Mouse (Mus musculus) midbrain, embryonic 16.5 days (tissue): ENCODE data around the gene Pnkp. TPM values are rescaled to one million over a fixed set of nuclear protein-coding genes. Genes with fewer than 3 reads are reported as not detected.
A peak's percentile ranks its signal among the peaks of the same experiment; 100 is the strongest.
"Not testable (repeated sequence)": the region's sequence is repeated elsewhere in the genome, so short reads cannot be mapped to it uniquely, and the experiment has no call there.

Experiments used
- ATAC-seq: fragments of 200-750 bp; cut with Nextera tagmentation; 2 replicates; pipeline ENCODE4 v1.8.0; 2017; ENCODE audit warnings: moderate TSS enrichment
- H3K27ac ChIP-seq: fragments of 300-500 bp; sonication (generic); 2 replicates; pipeline ENCODE4 v1.5.1; 2014; ENCODE audit warnings: mild to moderate bottlenecking, low read length, mixed read lengths
- H3K27me3 ChIP-seq: fragments of 300-500 bp; sonication (generic); 2 replicates; pipeline ENCODE4 v1.6.1; 2014; ENCODE audit warnings: low read depth, low read length, mixed read lengths; ENCODE audit not compliant: control insufficient read depth, insufficient read depth
- H3K36me3 ChIP-seq: fragments of 300-500 bp; sonication (generic); 2 replicates; pipeline ENCODE4 v1.6.1; 2014; ENCODE audit warnings: mild to moderate bottlenecking, low read length, moderate library complexity, mixed read lengths; ENCODE audit not compliant: control insufficient read depth, insufficient read depth
- H3K4me1 ChIP-seq: fragments of 300-500 bp; sonication (generic); 2 replicates; pipeline ENCODE4 v1.6.1; 2014; ENCODE audit warnings: mild to moderate bottlenecking, low read length, mixed read lengths; ENCODE audit not compliant: control insufficient read depth, insufficient read depth
- H3K4me2 ChIP-seq: fragments of 300-500 bp; sonication (generic); 2 replicates; pipeline ENCODE4 v1.6.1; 2014; ENCODE audit warnings: mild to moderate bottlenecking, low read length, mixed read lengths
- H3K4me3 ChIP-seq: fragments of 300-500 bp; sonication (generic); 2 replicates; pipeline ENCODE4 v1.5.1; 2014; ENCODE audit warnings: low read depth, mild to moderate bottlenecking, low read length, moderate library complexity, mixed read lengths
- H3K9ac ChIP-seq: fragments of 300-500 bp; sonication (generic); 2 replicates; pipeline ENCODE4 v1.6.1; 2014; ENCODE audit warnings: low read depth, low read length, mixed read lengths
- H3K9me3 ChIP-seq: fragments of 300-500 bp; sonication (generic); replicated peaks from 2 replicates; pipeline ENCODE4 v1.6.1; 2014; ENCODE audit warnings: mild to moderate bottlenecking, low read length, mixed read lengths; ENCODE audit not compliant: control insufficient read depth, poor library complexity, severe bottlenecking
- WGBS: fragments of 180-500 bp; shearing (Covaris S2); extraction: QIAGEN DNeasy Blood & Tissue Kit; methylation state at CpG from one replicate; pipeline ENCODE4 v1.1.7; 2014; 5-methylcytosine and 5-hydroxymethylcytosine counted together
- polyA plus RNA-seq: library from polyadenylated mRNA; unstranded; fragments of >200 nt; fragmentation: Nextera tagmentation; extraction: Ambion mirVana; gene quantifications from 2 replicates; pipeline ENCODE4 v1.2.1, GENCODE M21; 2015

Pnkp gene
- polyA plus RNA-seq, 1 experiment from 2014 or later, result 30.4 TPM

- H3K27ac ChIP-seq, result peak overlapping the region; percentile 100
- ATAC-seq, result peak; percentile 26
- H3K4me3 ChIP-seq, result peak overlapping the region; percentile 76
- H3K36me3 ChIP-seq, result peaks cover 15% of the 10 kb centered on the region
- WGBS, result 0% methylated on average over 73 of the region's 108 CpGs
- H3K4me2 ChIP-seq, result peak overlapping the region; percentile 97
- H3K4me1 ChIP-seq, result peaks cover 44% of the 10 kb centered on the region
- no peaks in the 10 kb centered on the region for H3K27me3 ChIP-seq
- H3K9ac ChIP-seq, result peak overlapping the region; percentile 93
- H3K9me3 ChIP-seq, result no peaks in the 10 kb centered on the region
These were observed 12.2 kb downstream of the Pnkp start for GRCm38 (mm10) chr7:44868919-44869696.

DNA sequence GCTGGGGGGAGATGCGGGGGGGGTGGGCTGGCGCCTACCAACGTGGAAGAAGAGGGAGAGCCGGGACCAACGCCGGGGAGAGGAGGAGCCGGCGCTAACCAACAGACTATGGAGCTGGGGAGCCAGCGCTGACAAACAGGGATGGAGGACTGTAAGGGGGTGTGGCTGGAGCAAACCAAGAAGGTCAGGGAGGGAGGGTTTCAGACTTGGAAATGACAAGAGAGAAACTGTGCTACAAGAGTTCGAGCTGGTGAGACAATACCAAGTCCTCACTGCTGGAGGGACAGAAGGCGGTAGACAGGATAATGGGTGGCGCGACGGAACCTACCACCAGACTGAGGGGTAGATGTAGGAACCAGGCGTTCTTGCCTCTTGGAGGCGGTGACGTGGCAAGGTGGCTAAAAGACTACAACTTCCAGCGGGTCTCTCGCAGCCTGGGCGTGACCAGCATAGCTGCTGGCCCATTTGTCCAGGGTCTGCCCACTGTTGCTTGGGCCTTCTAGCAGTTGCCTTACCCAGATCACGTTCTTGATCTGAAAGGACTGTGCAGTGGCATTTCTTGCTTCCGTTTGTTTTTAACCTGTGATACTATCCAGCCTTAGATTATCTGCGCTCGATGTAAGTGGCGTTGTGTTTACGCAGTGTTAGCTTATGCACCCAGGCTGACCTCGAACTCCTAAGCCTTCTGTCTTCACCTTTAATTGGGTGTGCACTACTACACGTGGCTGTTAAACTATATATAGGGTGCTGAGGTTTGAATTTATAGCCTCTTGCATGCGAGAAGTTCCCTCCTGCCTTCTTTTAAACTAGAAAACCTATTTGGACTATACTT lies 13.0 kb downstream of the Pnkp start, which contains the start of gene Ptov1:
Gene Ptov1, minus strand, starts transcription at position 92 of the 832 bp plus-strand sequence.
- Histone ChIP-seq H3K4me3 (peak within 1 kb of the TSS; percentile 76), H3K9ac (peak within 1 kb of the TSS; percentile 93), H3K27me3 (no peaks in the 10 kb centered on the region), H3K4me2 (peak within 1 kb of the TSS; percentile 97), H3K36me3 (peaks cover 8% of the 10 kb centered on the region; the same call in 1 of the 2 replicates), H3K27ac (peak within 1 kb of the TSS; percentile 100), H3K9me3 (no peaks in the 10 kb centered on the region), H3K4me1 (peaks cover 42% of the 10 kb centered on the region)
- 10% methylated on average over 29 of the region's 29 CpGs for WGBS
- peak; percentile 96 for ATAC-seq

- H3K9ac ChIP-seq, result peak overlapping the region; percentile 37
- no peaks in the 10 kb centered on the region for H3K27me3 ChIP-seq
- WGBS, result 85% methylated on average over 6 of the region's 6 CpGs
- peaks cover 2% of the 10 kb centered on the region; the same call in 1 of the 2 replicates for H3K36me3 ChIP-seq
- no peaks in the 10 kb centered on the region for H3K9me3 ChIP-seq
- peak overlapping the region; percentile 76; the same call in 1 of the 2 replicates for H3K4me3 ChIP-seq
- no peak for ATAC-seq
- peak overlapping the region; percentile 100 for H3K27ac ChIP-seq
- peaks cover 35% of the 10 kb centered on the region for H3K4me1 ChIP-seq
- H3K4me2 ChIP-seq, result peak overlapping the region; percentile 97
These were observed 13.7 kb downstream of the Pnkp start for GRCm38 (mm10) chr7:44870614-44871013.

DNA sequence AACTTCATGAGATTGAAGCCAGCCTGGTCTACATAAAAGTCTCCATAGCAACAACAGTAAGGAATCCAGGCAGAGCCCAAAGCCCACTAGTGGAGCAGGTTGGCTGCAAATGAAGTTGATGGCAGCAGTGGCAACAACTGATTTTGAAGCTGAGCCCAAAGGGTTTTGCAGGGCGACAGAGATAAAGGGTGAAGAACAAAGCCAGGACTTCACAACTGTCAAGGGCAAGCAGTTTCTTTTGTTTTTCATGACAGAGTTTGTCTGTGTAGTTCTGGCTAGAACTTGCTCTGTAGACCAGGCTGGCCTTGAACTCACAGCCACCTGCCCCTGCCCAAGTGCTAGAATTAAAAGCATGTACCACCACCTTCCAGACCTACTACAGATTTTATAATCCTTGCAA lies 14.2 kb downstream of the Pnkp start:
- H3K27ac ChIP-seq, result no peak overlapping the region
- H3K4me1 ChIP-seq, result peaks cover 29% of the 10 kb centered on the region
- H3K36me3 ChIP-seq, result no peaks in the 10 kb centered on the region
- H3K9me3 ChIP-seq, result no peaks in the 10 kb centered on the region
- WGBS, result 28% methylated on average over 1 of the region's 1 CpGs
- no peaks in the 10 kb centered on the region for H3K27me3 ChIP-seq
- no peak overlapping the region for H3K9ac ChIP-seq
- H3K4me3 ChIP-seq, result no peak overlapping the region
- no peak for ATAC-seq
- no peak overlapping the region for H3K4me2 ChIP-seq

DNA sequence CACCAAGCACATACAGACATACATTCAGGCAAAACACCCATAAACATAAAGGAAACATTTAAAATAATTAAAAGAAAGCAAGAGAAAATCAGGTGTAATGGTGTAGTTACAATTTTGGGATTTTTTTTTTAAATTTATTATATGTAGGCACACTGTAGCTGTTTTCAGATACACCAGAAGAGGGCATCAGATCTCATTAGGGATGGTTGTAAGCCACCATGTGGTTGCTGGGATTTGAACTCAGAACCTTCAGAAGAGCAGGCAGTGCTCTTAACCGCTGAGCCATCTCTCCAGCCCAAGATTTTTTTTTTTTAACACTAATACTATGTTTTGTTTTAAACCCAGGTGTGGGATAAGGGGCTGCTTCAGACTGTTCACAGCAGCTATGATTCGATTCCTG lies 14.8 kb downstream of the Pnkp start:
- H3K4me2 ChIP-seq, H3K9me3 ChIP-seq, H3K27me3 ChIP-seq, ATAC-seq, H3K36me3 ChIP-seq, H3K27ac ChIP-seq, H3K9ac ChIP-seq, H3K4me3 ChIP-seq: not testable (repeated sequence)
- WGBS, result 88% methylated on average over 2 of the region's 2 CpGs
- peaks cover 23% of the 10 kb centered on the region for H3K4me1 ChIP-seq

- Histone ChIP-seq H3K27me3 (no peaks in the 10 kb centered on the region), H3K9me3 (no peaks in the 10 kb centered on the region), H3K36me3 (peaks cover 49% of the 10 kb centered on the region), H3K27ac (no peak overlapping the region), H3K4me1 (no peaks in the 10 kb centered on the region), H3K9ac (no peak overlapping the region), H3K4me2 (no peak overlapping the region), H3K4me3 (no peak overlapping the region)
- 89% methylated on average over 14 of the region's 14 CpGs for WGBS
- ATAC-seq, result no peak
These were observed 20.9 kb downstream of the Pnkp start for GRCm38 (mm10) chr7:44877833-44878232.

- 89% methylated on average over 3 of the region's 3 CpGs for WGBS
- H3K4me1 ChIP-seq, result no peaks in the 10 kb centered on the region
- H3K27ac ChIP-seq, result no peak overlapping the region
- no peak overlapping the region for H3K4me2 ChIP-seq
- peaks cover 61% of the 10 kb centered on the region for H3K36me3 ChIP-seq
- no peaks in the 10 kb centered on the region for H3K9me3 ChIP-seq
- H3K27me3 ChIP-seq, result no peaks in the 10 kb centered on the region
- no peak for ATAC-seq
- no peak overlapping the region for H3K9ac ChIP-seq
- H3K4me3 ChIP-seq, result no peak overlapping the region
These were observed 26.1 kb downstream of the Pnkp start for GRCm38 (mm10) chr7:44883036-44883435.

DNA sequence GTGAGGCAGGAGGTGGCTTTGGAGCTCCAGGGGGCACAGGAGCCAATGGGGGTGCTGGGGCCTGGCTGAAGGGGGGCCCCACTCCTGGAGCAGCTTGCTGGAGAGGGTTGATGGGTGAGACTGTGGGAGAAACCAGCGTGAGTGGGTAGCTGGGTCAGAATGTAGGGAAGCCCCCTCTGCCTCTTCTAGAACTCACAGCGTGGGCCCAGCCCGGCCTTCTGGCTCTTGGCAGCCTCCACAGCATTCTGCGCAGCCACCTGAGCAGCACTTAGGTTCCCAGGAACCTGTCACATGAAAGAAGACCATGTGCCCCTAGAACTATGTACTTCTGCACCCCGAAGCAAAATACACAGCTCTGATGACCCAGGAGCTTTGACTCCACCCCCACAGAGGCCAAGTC lies 27.7 kb downstream of the Pnkp start:
- H3K27me3 ChIP-seq, result no peaks in the 10 kb centered on the region
- 97% methylated on average over 5 of the region's 5 CpGs for WGBS
- no peak for ATAC-seq
- H3K27ac ChIP-seq, result no peak overlapping the region
- no peaks in the 10 kb centered on the region for H3K9me3 ChIP-seq
- peaks cover 2% of the 10 kb centered on the region; the same call in 1 of the 2 replicates for H3K4me1 ChIP-seq
- H3K4me2 ChIP-seq, result no peak overlapping the region
- no peak overlapping the region for H3K4me3 ChIP-seq
- peaks cover 50% of the 10 kb centered on the region for H3K36me3 ChIP-seq
- no peak overlapping the region for H3K9ac ChIP-seq

GRCm38 (mm10) chr7:44886964-44887363 lies 30.0 kb downstream of the Pnkp start:
- Histone ChIP-seq H3K27ac (no peak overlapping the region), H3K4me3 (no peak overlapping the region), H3K9ac (no peak overlapping the region), H3K36me3 (peaks cover 32% of the 10 kb centered on the region), H3K4me1 (peaks cover 19% of the 10 kb centered on the region), H3K4me2 (no peak overlapping the region), H3K27me3 (no peaks in the 10 kb centered on the region), H3K9me3 (no peaks in the 10 kb centered on the region)
- WGBS, result 90% methylated on average over 7 of the region's 7 CpGs
- ATAC-seq, result no peak
